Mouse (Mus musculus): ENCODE results near the gene Aspscr1. TPM values are rescaled to one million over a fixed set of nuclear protein-coding genes. Genes with fewer than 3 reads are reported as not detected.
A peak's percentile ranks its signal among the peaks of the same experiment; 100 is the strongest.

The Aspscr1 gene
- polyA plus RNA-seq, 1 experiment: 183 TPM

- Histone ChIP-seq H3K27me3 (ENCODE audit: control insufficient read depth, insufficient read depth, low read length) (no peaks in the 10 kb centered on the region), H3K4me3 (ENCODE audit: control insufficient read depth, insufficient read depth, low read length) (no peak overlapping the region), H3K36me3 (ENCODE audit: control insufficient read depth, insufficient read depth, low read length) (no peaks in the 10 kb centered on the region), H3K27ac (ENCODE audit: control insufficient read depth, insufficient read depth, low read length) (no peak overlapping the region), H3K4me1 (replicated peaks; ENCODE audit: control insufficient read depth, insufficient read depth, low read length) (peaks cover 11% of the 10 kb centered on the region)
- 96% methylated on average over 3 of the region's 3 CpGs for WGBS
- TF ChIP-seq CTCF (IDR thresholded peaks at IDR 0.05; ENCODE audit: borderline replicate concordance, control insufficient read depth, extremely low read depth, insufficient read depth, low read length, poor library complexity): no peak
- no peak for TF ChIP-seq POLR2A (IDR thresholded peaks at IDR 0.05; ENCODE audit: control insufficient read depth, extremely low read depth, insufficient read depth, low read length, poor library complexity)
- DNase-seq: no peak
Observed at GRCm38 (mm10) chr11:120651872-120652271, 20.9 kb upstream of the Aspscr1 start.

DNA sequence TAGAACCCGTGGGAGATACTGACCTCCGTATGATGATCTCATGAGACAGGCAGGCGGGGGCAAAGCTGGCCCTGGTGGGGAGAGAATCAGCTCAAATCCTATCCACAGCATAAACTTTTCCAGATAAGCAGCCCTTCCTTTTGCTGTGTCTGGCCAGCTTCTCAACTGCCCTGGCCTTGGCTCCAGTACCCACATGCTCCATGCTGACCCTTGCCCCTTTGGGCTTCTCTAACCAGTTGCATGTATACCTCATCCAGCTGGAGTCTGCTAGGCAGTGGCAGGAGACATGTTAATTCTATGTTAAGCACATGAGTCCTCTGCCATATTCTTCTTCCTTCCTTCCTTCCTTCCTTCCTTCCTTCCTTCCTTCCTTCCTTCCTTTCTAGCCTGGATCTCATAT is 18.0 kb upstream of the Aspscr1 start:
- Histone ChIP-seq H3K4me1 (replicated peaks; ENCODE audit: control insufficient read depth, insufficient read depth, low read length) (0 out of 2 replicates have a peak, but pooled peaks cover 2% of the 10 kb centered on the region), H3K27ac (ENCODE audit: control insufficient read depth, insufficient read depth, low read length) (no peak overlapping the region), H3K27me3 (ENCODE audit: control insufficient read depth, insufficient read depth, low read length) (peaks cover 5% of the 10 kb centered on the region; the same call in 1 of the 2 replicates), H3K36me3 (ENCODE audit: control insufficient read depth, insufficient read depth, low read length) (no peaks in the 10 kb centered on the region), H3K4me3 (ENCODE audit: control insufficient read depth, insufficient read depth, low read length) (no peak overlapping the region)
- TF ChIP-seq POLR2A (IDR thresholded peaks at IDR 0.05; ENCODE audit: control insufficient read depth, extremely low read depth, insufficient read depth, low read length, poor library complexity) (no peak), CTCF (IDR thresholded peaks at IDR 0.05; ENCODE audit: borderline replicate concordance, control insufficient read depth, extremely low read depth, insufficient read depth, low read length, poor library complexity) (no peak)
- DNase-seq: no peak
- 89% methylated on average over 3 of the region's 3 CpGs for WGBS

DNA sequence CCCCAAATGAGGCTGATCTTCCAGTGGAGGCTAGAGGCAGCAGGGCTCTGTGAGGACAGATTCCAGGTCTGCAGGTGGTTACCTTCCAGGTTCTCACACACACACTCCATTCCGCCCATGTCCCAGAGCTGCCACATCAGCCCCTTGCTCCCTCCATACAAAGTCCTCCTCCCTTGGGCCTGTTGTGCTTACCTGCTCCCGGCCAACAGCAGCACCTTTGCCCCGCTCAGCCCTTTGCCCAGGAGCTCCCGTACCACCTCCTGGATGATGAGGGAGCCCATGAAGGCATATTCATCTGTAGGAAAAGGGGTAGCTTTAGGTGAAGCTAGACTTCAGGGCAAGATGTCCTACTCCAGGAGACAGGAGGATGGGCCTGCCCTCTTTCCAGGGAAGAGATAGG is 15.5 kb upstream of the Aspscr1 start:
- Histone ChIP-seq H3K4me3 (ENCODE audit: control insufficient read depth, insufficient read depth, low read length) (no peak overlapping the region), H3K27me3 (ENCODE audit: control insufficient read depth, insufficient read depth, low read length) (peaks cover 21% of the 10 kb centered on the region), H3K36me3 (ENCODE audit: control insufficient read depth, insufficient read depth, low read length) (no peaks in the 10 kb centered on the region), H3K27ac (ENCODE audit: control insufficient read depth, insufficient read depth, low read length) (no peak overlapping the region), H3K4me1 (replicated peaks; ENCODE audit: control insufficient read depth, insufficient read depth, low read length) (peaks cover 14% of the 10 kb centered on the region)
- TF ChIP-seq POLR2A (IDR thresholded peaks at IDR 0.05; ENCODE audit: control insufficient read depth, extremely low read depth, insufficient read depth, low read length, poor library complexity): no peak
- TF ChIP-seq CTCF (IDR thresholded peaks at IDR 0.05; ENCODE audit: borderline replicate concordance, control insufficient read depth, extremely low read depth, insufficient read depth, low read length, poor library complexity): no peak
- WGBS: 96% methylated on average over 4 of the region's 4 CpGs
- no peak for DNase-seq

DNA sequence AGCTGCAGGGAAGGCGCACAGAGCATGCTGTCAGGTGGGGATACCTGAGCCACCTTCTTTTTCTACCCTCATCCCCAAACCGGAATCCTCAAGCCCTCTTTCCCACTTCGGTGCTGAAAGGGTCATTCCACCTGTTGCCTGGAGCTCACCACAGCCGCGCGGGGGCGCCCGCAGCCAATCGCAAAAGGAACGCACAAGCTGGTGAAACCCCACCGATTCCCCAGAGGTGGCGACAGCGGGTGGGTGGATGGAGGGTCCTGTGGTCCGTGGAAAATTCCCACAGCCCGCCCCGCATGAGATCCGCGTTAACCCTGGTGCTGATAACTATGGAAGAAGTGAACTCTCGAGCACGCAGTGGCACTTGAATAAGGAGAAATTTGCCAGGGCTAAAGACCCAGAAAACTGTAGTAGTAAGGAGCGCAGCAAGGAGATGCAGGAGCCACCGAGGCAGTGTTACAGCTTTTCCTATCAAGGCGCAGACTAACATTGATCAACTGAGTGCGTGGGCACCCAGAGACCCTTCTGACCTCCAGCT is 13.8 kb upstream of the Aspscr1 start:
- H3K27me3 ChIP-seq (ENCODE audit: control insufficient read depth, insufficient read depth, low read length): peaks cover 25% of the 10 kb centered on the region
- TF ChIP-seq CTCF (IDR thresholded peaks at IDR 0.05; ENCODE audit: borderline replicate concordance, control insufficient read depth, extremely low read depth, insufficient read depth, low read length, poor library complexity) (peak; percentile 89), POLR2A (IDR thresholded peaks at IDR 0.05; ENCODE audit: control insufficient read depth, extremely low read depth, insufficient read depth, low read length, poor library complexity) (no peak)
- H3K4me1 ChIP-seq (replicated peaks; ENCODE audit: control insufficient read depth, insufficient read depth, low read length): peaks cover 14% of the 10 kb centered on the region
- H3K36me3 ChIP-seq (ENCODE audit: control insufficient read depth, insufficient read depth, low read length): no peaks in the 10 kb centered on the region
- H3K4me3 ChIP-seq (ENCODE audit: control insufficient read depth, insufficient read depth, low read length): no peak overlapping the region
- WGBS: 4% methylated on average over 24 of the region's 24 CpGs
- H3K27ac ChIP-seq (ENCODE audit: control insufficient read depth, insufficient read depth, low read length): no peak overlapping the region
- DNase-seq: peak; percentile 87

- Histone ChIP-seq H3K4me3 (ENCODE audit: control insufficient read depth, insufficient read depth, low read length) (no peak overlapping the region; the same call in 1 of the 2 replicates), H3K27ac (ENCODE audit: control insufficient read depth, insufficient read depth, low read length) (no peak overlapping the region), H3K4me1 (replicated peaks; ENCODE audit: control insufficient read depth, insufficient read depth, low read length) (peaks cover 14% of the 10 kb centered on the region), H3K36me3 (ENCODE audit: control insufficient read depth, insufficient read depth, low read length) (no peaks in the 10 kb centered on the region), H3K27me3 (ENCODE audit: control insufficient read depth, insufficient read depth, low read length) (peaks cover 25% of the 10 kb centered on the region)
- TF ChIP-seq CTCF (IDR thresholded peaks at IDR 0.05; ENCODE audit: borderline replicate concordance, control insufficient read depth, extremely low read depth, insufficient read depth, low read length, poor library complexity): no peak
- no peak for TF ChIP-seq POLR2A (IDR thresholded peaks at IDR 0.05; ENCODE audit: control insufficient read depth, extremely low read depth, insufficient read depth, low read length, poor library complexity)
- no peak for DNase-seq
- 9% methylated on average over 50 of the region's 50 CpGs for WGBS
Observed at GRCm38 (mm10) chr11:120659509-120660300, 13.1 kb upstream of the Aspscr1 start.

GRCm38 (mm10) chr11:120660301-120661075 is 12.3 kb upstream of the Aspscr1 start:
- 1% methylated on average over 92 of the region's 95 CpGs for WGBS
- H3K4me1 ChIP-seq (replicated peaks; ENCODE audit: control insufficient read depth, insufficient read depth, low read length): peaks cover 14% of the 10 kb centered on the region
- H3K27me3 ChIP-seq (ENCODE audit: control insufficient read depth, insufficient read depth, low read length): peaks cover 25% of the 10 kb centered on the region
- H3K36me3 ChIP-seq (ENCODE audit: control insufficient read depth, insufficient read depth, low read length): no peaks in the 10 kb centered on the region
- H3K27ac ChIP-seq (ENCODE audit: control insufficient read depth, insufficient read depth, low read length): no peak overlapping the region
- DNase-seq: peak; percentile 18
- peak overlapping the region; percentile 15 for H3K4me3 ChIP-seq (ENCODE audit: control insufficient read depth, insufficient read depth, low read length)
- no peak for TF ChIP-seq POLR2A (IDR thresholded peaks at IDR 0.05; ENCODE audit: control insufficient read depth, extremely low read depth, insufficient read depth, low read length, poor library complexity)
- no peak for TF ChIP-seq CTCF (IDR thresholded peaks at IDR 0.05; ENCODE audit: borderline replicate concordance, control insufficient read depth, extremely low read depth, insufficient read depth, low read length, poor library complexity)

All from thymus, adult 2 months (tissue).